Mouse (Mus musculus) lung, postnatal 0 days (tissue): Measurements from ENCODE around the gene Rsph6a.

Source experiments
- CTCF ChIP-seq: IDR thresholded peaks from 2 replicates; pipeline ENCODE4 v1.5.1; 2016; ENCODE audit warnings: antibody characterized with exemption, mild to moderate bottlenecking
- EP300 ChIP-seq: IDR thresholded peaks from 2 replicates; pipeline ENCODE4 v1.6.1; 2016; ENCODE audit warnings: antibody characterized with exemption, mild to moderate bottlenecking, control low read depth

DNA sequence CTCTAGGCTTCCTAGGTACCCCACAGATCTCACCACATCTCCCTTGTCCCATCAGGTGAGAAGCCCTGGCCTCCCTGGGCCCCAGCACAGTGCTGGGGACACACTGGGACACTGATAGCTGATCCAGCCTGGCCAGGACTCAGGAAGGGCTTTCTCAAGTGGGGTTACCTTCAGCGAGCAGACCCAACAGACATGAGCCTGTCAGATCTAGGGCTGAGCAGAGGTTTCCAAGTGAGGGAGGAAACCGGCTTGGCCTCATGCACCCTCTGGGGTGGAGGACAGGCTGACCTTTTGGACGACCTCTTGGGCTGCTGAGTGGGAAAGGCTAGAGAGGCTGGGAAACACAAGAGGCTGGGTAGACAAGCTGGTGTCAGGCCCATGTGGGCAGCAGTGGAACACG is 3.3 kb upstream of the Rsph6a start:
- TF ChIP-seq CTCF (no peak), EP300 (no peak)
